Mouse (Mus musculus) small intestine, adult 2 months (tissue): ENCODE measurements around the gene Trpm3. TPM values are rescaled to one million over a fixed set of nuclear protein-coding genes. Genes with fewer than 3 reads are reported as not detected.

ENCODE experiments used
- H3K27ac ChIP-seq: fragments of 200-500 bp; 2 replicates; pipeline ENCODE4 v1.5.1; 2012; ENCODE audit warnings: low read depth, low read length, control low read depth, inconsistent platforms; ENCODE audit not compliant: insufficient read depth
- H3K27me3 ChIP-seq: fragments of 200-500 bp; 2 replicates; pipeline ENCODE4 v1.6.1; 2012; ENCODE audit warnings: mild to moderate bottlenecking, moderate library complexity, low read length, inconsistent platforms; ENCODE audit not compliant: control insufficient read depth, insufficient read depth
- H3K36me3 ChIP-seq: fragments of 200-500 bp; 2 replicates; pipeline ENCODE4 v1.6.1; 2012; ENCODE audit warnings: mild to moderate bottlenecking, low read length, control low read depth, inconsistent platforms; ENCODE audit not compliant: control insufficient read depth, insufficient read depth
- H3K4me1 ChIP-seq: fragments of 200-500 bp; 2 replicates; pipeline ENCODE4 v1.6.1; 2012; ENCODE audit warnings: low read length, inconsistent platforms, mixed read lengths; ENCODE audit not compliant: control insufficient read depth, insufficient read depth, insufficient read length
- H3K4me3 ChIP-seq: fragments of 200-500 bp; 2 replicates; pipeline ENCODE4 v1.5.1; 2012; ENCODE audit warnings: low read depth, mild to moderate bottlenecking, control low read depth, inconsistent platforms, low read length, moderate library complexity
- CTCF ChIP-seq: fragments of 200-500 bp; IDR thresholded peaks from 2 replicates; pipeline ENCODE4 v1.5.1; 2012; ENCODE audit warnings: low read depth, mild to moderate bottlenecking, control low read depth, inconsistent platforms, low read length, moderate library complexity, mixed read lengths; ENCODE audit not compliant: insufficient replicate concordance, insufficient read length; ENCODE audit errors: extremely low read depth
- POLR2A ChIP-seq: fragments of 200-500 bp; IDR thresholded peaks from 2 replicates; pipeline ENCODE4 v1.6.1; 2012; ENCODE audit warnings: low read depth, mild to moderate bottlenecking, control low read depth, inconsistent platforms, low read length, moderate library complexity
- WGBS: fragments of 180-500 bp; shearing (Covaris S2); methylation state at CpG from one replicate; pipeline ENCODE4 v1.1.7; 2018; 5-methylcytosine and 5-hydroxymethylcytosine counted together
- polyA plus RNA-seq: library from polyadenylated mRNA; depleted of rRNA; stranded (reverse); fragments of >200 nt; gene quantifications from 2 replicates; pipeline ENCODE4 v1.2.3, GENCODE M21; 2012

The Trpm3 gene
- polyA plus RNA-seq, 1 experiment, result 0.09 TPM

GRCm38 (mm10) chr19:22121631-22122030 is 17.2 kb upstream of the Trpm3 start:
- Histone ChIP-seq H3K36me3 (no peaks in the 10 kb centered on the region), H3K27me3 (no peaks in the 10 kb centered on the region), H3K4me1 (no peaks in the 10 kb centered on the region), H3K27ac (no peak overlapping the region), H3K4me3 (no peak overlapping the region)
- TF ChIP-seq CTCF (no peak), POLR2A (no peak)
- 75% methylated on average over 2 of the region's 2 CpGs for WGBS

GRCm38 (mm10) chr19:22132626-22133025 is 6.2 kb upstream of the Trpm3 start:
- H3K27me3 ChIP-seq, result no peaks in the 10 kb centered on the region
- 78% methylated on average over 3 of the region's 3 CpGs for WGBS
- no peak overlapping the region for H3K27ac ChIP-seq
- no peaks in the 10 kb centered on the region for H3K36me3 ChIP-seq
- no peak overlapping the region for H3K4me3 ChIP-seq
- no peaks in the 10 kb centered on the region for H3K4me1 ChIP-seq
- TF ChIP-seq POLR2A (no peak), CTCF (no peak)

- Histone ChIP-seq H3K27me3 (no peaks in the 10 kb centered on the region), H3K4me3 (no peak overlapping the region), H3K36me3 (no peaks in the 10 kb centered on the region), H3K4me1 (no peaks in the 10 kb centered on the region), H3K27ac (no peak overlapping the region)
- WGBS, result 73% methylated on average over 4 of the region's 4 CpGs
- TF ChIP-seq POLR2A (no peak), CTCF (no peak)
Observed at GRCm38 (mm10) chr19:22178549-22178948, 39.7 kb downstream of the Trpm3 start.

- H3K27ac ChIP-seq, result no peak overlapping the region
- H3K4me3 ChIP-seq, result no peak overlapping the region
- H3K4me1 ChIP-seq, result no peaks in the 10 kb centered on the region
- no peak for TF ChIP-seq CTCF
- no peak for TF ChIP-seq POLR2A
- H3K27me3 ChIP-seq, result no peaks in the 10 kb centered on the region
- WGBS, result 90% methylated on average over 2 of the region's 2 CpGs
- H3K36me3 ChIP-seq, result no peaks in the 10 kb centered on the region
Observed at GRCm38 (mm10) chr19:22179017-22179416, 40.2 kb downstream of the Trpm3 start.

GRCm38 (mm10) chr19:22180136-22180535 is 41.3 kb downstream of the Trpm3 start:
- 90% methylated on average over 3 of the region's 3 CpGs for WGBS
- H3K36me3 ChIP-seq, result no peaks in the 10 kb centered on the region
- H3K4me1 ChIP-seq, result no peaks in the 10 kb centered on the region
- H3K4me3 ChIP-seq, result no peak overlapping the region
- TF ChIP-seq CTCF, result no peak
- TF ChIP-seq POLR2A, result no peak
- no peaks in the 10 kb centered on the region for H3K27me3 ChIP-seq
- no peak overlapping the region for H3K27ac ChIP-seq

GRCm38 (mm10) chr19:22189716-22190115 is 50.9 kb downstream of the Trpm3 start:
- Histone ChIP-seq H3K27me3 (no peaks in the 10 kb centered on the region), H3K36me3 (no peaks in the 10 kb centered on the region), H3K27ac (no peak overlapping the region), H3K4me3 (no peak overlapping the region), H3K4me1 (no peaks in the 10 kb centered on the region)
- WGBS, result 67% methylated on average over 1 of the region's 1 CpGs
- TF ChIP-seq POLR2A (no peak), CTCF (no peak)

- Histone ChIP-seq H3K36me3 (no peaks in the 10 kb centered on the region), H3K27ac (no peak overlapping the region), H3K27me3 (no peaks in the 10 kb centered on the region), H3K4me3 (no peak overlapping the region), H3K4me1 (no peaks in the 10 kb centered on the region)
- TF ChIP-seq POLR2A, result no peak
- no peak for TF ChIP-seq CTCF
- 78% methylated on average over 2 of the region's 2 CpGs for WGBS
Observed at GRCm38 (mm10) chr19:22222520-22222919, 83.7 kb downstream of the Trpm3 start.

GRCm38 (mm10) chr19:22234187-22234586 is 95.3 kb downstream of the Trpm3 start:
- H3K36me3 ChIP-seq, result no peaks in the 10 kb centered on the region
- H3K4me3 ChIP-seq, result no peak overlapping the region
- no peak overlapping the region for H3K27ac ChIP-seq
- TF ChIP-seq CTCF, result no peak
- H3K27me3 ChIP-seq, result no peaks in the 10 kb centered on the region
- no peaks in the 10 kb centered on the region for H3K4me1 ChIP-seq
